Mouse (Mus musculus): ENCODE data around the gene 4931423N10Rik. TPM values are rescaled to one million over a fixed set of nuclear protein-coding genes. Genes with fewer than 3 reads are reported as not detected.
"Not testable (repeated sequence)": the region's sequence is repeated elsewhere in the genome, so short reads cannot be mapped to it uniquely, and the experiment has no call there.

The 4931423N10Rik gene
- not detected in 2 replicates for polyA plus RNA-seq (2016; fragmentation: Nextera tagmentation; extraction: Ambion mirVana)

- no peak within 1 kb of the TSS for H3K9ac ChIP-seq
- 76% methylated on average over 15 of the region's 15 CpGs for WGBS
These were observed at the start of gene 4931423N10Rik for GRCm38 (mm10) chr2:23207070-23207526. 4931423N10Rik (plus strand) TSS chr2:23207476.

GRCm38 (mm10) chr2:23172305-23172704 is 35.0 kb upstream of the 4931423N10Rik start:
- no peak overlapping the region for H3K4me3 ChIP-seq
- peaks cover 58% of the 10 kb centered on the region for H3K36me3 ChIP-seq
- 88% methylated on average over 3 of the region's 3 CpGs for WGBS
- no peak overlapping the region for H3K9ac ChIP-seq
- ATAC-seq (ENCODE audit: insufficient number of reproducible peaks, insufficient read depth, low FRiP score, low TSS enrichment), result no peak
- no peak overlapping the region for H3K27ac ChIP-seq
- no peaks in the 10 kb centered on the region for H3K9me3 ChIP-seq
- no peak overlapping the region for H3K4me2 ChIP-seq (replicated peaks)
- H3K4me1 ChIP-seq, result no peaks in the 10 kb centered on the region
- no peaks in the 10 kb centered on the region for H3K27me3 ChIP-seq

More at GRCm38 (mm10) chr2:23207070-23207526, at the start of gene 4931423N10Rik:
- Histone ChIP-seq H3K27me3 (no peaks in the 10 kb centered on the region), H3K27ac (no peak within 1 kb of the TSS), H3K4me3 (no peak within 1 kb of the TSS), H3K4me2 (replicated peaks) (no peak within 1 kb of the TSS), H3K9me3 (no peaks in the 10 kb centered on the region), H3K36me3 (no peaks in the 10 kb centered on the region), H3K4me1 (no peaks in the 10 kb centered on the region)
- ATAC-seq (ENCODE audit: insufficient number of reproducible peaks, insufficient read depth, low FRiP score, low TSS enrichment), result no peak

GRCm38 (mm10) chr2:23194366-23194765 is 12.9 kb upstream of the 4931423N10Rik start:
- no peak overlapping the region for H3K4me3 ChIP-seq
- no peak overlapping the region for H3K4me2 ChIP-seq (replicated peaks)
- H3K4me1 ChIP-seq, result no peaks in the 10 kb centered on the region
- no peaks in the 10 kb centered on the region for H3K9me3 ChIP-seq
- no peak overlapping the region for H3K9ac ChIP-seq
- no peak for ATAC-seq (ENCODE audit: insufficient number of reproducible peaks, insufficient read depth, low FRiP score, low TSS enrichment)
- H3K27ac ChIP-seq, result no peak overlapping the region
- 80% methylated on average over 1 of the region's 1 CpGs for WGBS
- no peaks in the 10 kb centered on the region for H3K27me3 ChIP-seq
- peaks cover 65% of the 10 kb centered on the region for H3K36me3 ChIP-seq

GRCm38 (mm10) chr2:23201034-23201433 is 6.2 kb upstream of the 4931423N10Rik start:
- ATAC-seq (ENCODE audit: insufficient number of reproducible peaks, insufficient read depth, low FRiP score, low TSS enrichment), result no peak
- Histone ChIP-seq H3K4me2 (replicated peaks) (no peak overlapping the region), H3K27me3 (no peaks in the 10 kb centered on the region), H3K9ac (no peak overlapping the region), H3K36me3 (peaks cover 28% of the 10 kb centered on the region), H3K9me3 (no peaks in the 10 kb centered on the region), H3K27ac (no peak overlapping the region), H3K4me1 (no peaks in the 10 kb centered on the region), H3K4me3 (no peak overlapping the region)
- 90% methylated on average over 1 of the region's 1 CpGs for WGBS

GRCm38 (mm10) chr2:23202900-23203670 is 4.2 kb upstream of the 4931423N10Rik start:
- no peak for ATAC-seq (ENCODE audit: insufficient number of reproducible peaks, insufficient read depth, low FRiP score, low TSS enrichment)
- H3K4me1 ChIP-seq, result no peaks in the 10 kb centered on the region
- H3K36me3 ChIP-seq, result peaks cover 20% of the 10 kb centered on the region
- H3K4me2 ChIP-seq (replicated peaks), result no peak overlapping the region
- H3K4me3 ChIP-seq, result no peak overlapping the region
- H3K27ac ChIP-seq, result no peak overlapping the region
- no peaks in the 10 kb centered on the region for H3K9me3 ChIP-seq
- no peaks in the 10 kb centered on the region for H3K27me3 ChIP-seq
- 55% methylated on average over 15 of the region's 15 CpGs for WGBS
- no peak overlapping the region for H3K9ac ChIP-seq

- H3K9me3 ChIP-seq, result no peaks in the 10 kb centered on the region
- no peak overlapping the region for H3K4me2 ChIP-seq (replicated peaks)
- no peak overlapping the region for H3K4me3 ChIP-seq
- H3K27me3 ChIP-seq, result no peaks in the 10 kb centered on the region
- H3K27ac ChIP-seq, result no peak overlapping the region
- no peak for ATAC-seq (ENCODE audit: insufficient number of reproducible peaks, insufficient read depth, low FRiP score, low TSS enrichment)
- 83% methylated on average over 5 of the region's 5 CpGs for WGBS
- H3K4me1 ChIP-seq, result no peaks in the 10 kb centered on the region
- no peak overlapping the region for H3K9ac ChIP-seq
- no peaks in the 10 kb centered on the region for H3K36me3 ChIP-seq
These were observed 6.4 kb downstream of the 4931423N10Rik start for GRCm38 (mm10) chr2:23213661-23214060.

GRCm38 (mm10) chr2:23225199-23225598 is 17.9 kb downstream of the 4931423N10Rik start:
- no peak for ATAC-seq (ENCODE audit: insufficient number of reproducible peaks, insufficient read depth, low FRiP score, low TSS enrichment)
- H3K27ac ChIP-seq, result no peak overlapping the region
- H3K4me3 ChIP-seq, result no peak overlapping the region
- H3K9me3 ChIP-seq, result no peaks in the 10 kb centered on the region
- no peaks in the 10 kb centered on the region for H3K36me3 ChIP-seq
- 50% methylated on average over 6 of the region's 7 CpGs for WGBS
- H3K4me2 ChIP-seq (replicated peaks), result no peak overlapping the region
- H3K27me3 ChIP-seq, result no peaks in the 10 kb centered on the region
- no peak overlapping the region for H3K9ac ChIP-seq
- no peaks in the 10 kb centered on the region for H3K4me1 ChIP-seq

- no peak overlapping the region for H3K4me3 ChIP-seq
- no peak overlapping the region for H3K9ac ChIP-seq
- whole genome bisulfite sequencing, result 83% methylated on average over 2 of the region's 2 CpGs
- H3K36me3 ChIP-seq, result no peaks in the 10 kb centered on the region
- no peaks in the 10 kb centered on the region for H3K9me3 ChIP-seq
- no peak overlapping the region for H3K27ac ChIP-seq
- ATAC-seq (ENCODE audit: insufficient number of reproducible peaks, insufficient read depth, low FRiP score, low TSS enrichment), result no peak
- H3K4me2 ChIP-seq (replicated peaks), result no peak overlapping the region
- no peaks in the 10 kb centered on the region for H3K27me3 ChIP-seq
- H3K4me1 ChIP-seq, result no peaks in the 10 kb centered on the region
These were observed 21.2 kb downstream of the 4931423N10Rik start for GRCm38 (mm10) chr2:23228463-23228862.

GRCm38 (mm10) chr2:23234065-23234773 is 26.9 kb downstream of the 4931423N10Rik start:
- H3K27ac ChIP-seq, result no peak overlapping the region
- under 1% methylated on average over 26 of the region's 50 CpGs for WGBS

GRCm38 (mm10) chr2:23290991-23291390 is 83.7 kb downstream of the 4931423N10Rik start:
- H3K36me3 ChIP-seq; H3K9ac ChIP-seq; H3K27me3 ChIP-seq; H3K27ac ChIP-seq; H3K9me3 ChIP-seq; H3K4me1 ChIP-seq; H3K4me3 ChIP-seq; ATAC-seq (ENCODE audit: insufficient number of reproducible peaks, insufficient read depth, low FRiP score, low TSS enrichment); H3K4me2 ChIP-seq (replicated peaks): not testable (repeated sequence)
- WGBS, result 49% methylated on average over 19 of the region's 19 CpGs

More at GRCm38 (mm10) chr2:23234065-23234773, 26.9 kb downstream of the 4931423N10Rik start:
- Histone ChIP-seq H3K4me2 (replicated peaks) (peak overlapping the region; percentile 88), H3K4me1 (no peaks in the 10 kb centered on the region), H3K9me3 (no peaks in the 10 kb centered on the region), H3K9ac (peak overlapping the region; percentile 63), H3K36me3 (no peaks in the 10 kb centered on the region), H3K4me3 (peak overlapping the region; percentile 49), H3K27me3 (peaks cover 4% of the 10 kb centered on the region; the same call in 1 of the 2 replicates)
- ATAC-seq (ENCODE audit: insufficient number of reproducible peaks, insufficient read depth, low FRiP score, low TSS enrichment), result no peak

GRCm38 (mm10) chr2:23314869-23315268 is 107.6 kb downstream of the 4931423N10Rik start:
- H3K4me2 ChIP-seq (replicated peaks), result no peak overlapping the region
- no peak overlapping the region for H3K27ac ChIP-seq
- WGBS, result 17% methylated on average over 1 of the region's 1 CpGs
- H3K9me3 ChIP-seq, result no peaks in the 10 kb centered on the region
- no peak overlapping the region for H3K4me3 ChIP-seq
- H3K27me3 ChIP-seq, result no peaks in the 10 kb centered on the region
- H3K36me3 ChIP-seq, result no peaks in the 10 kb centered on the region
- ATAC-seq (ENCODE audit: insufficient number of reproducible peaks, insufficient read depth, low FRiP score, low TSS enrichment), result no peak
- H3K9ac ChIP-seq, result no peak overlapping the region
- no peaks in the 10 kb centered on the region for H3K4me1 ChIP-seq

Data from embryonic facial prominence, embryonic 12.5 days (tissue).